Mouse (Mus musculus) adrenal gland, postnatal 36 days (tissue): ENCODE measurements around the gene Frat2. TPM values are rescaled to one million over a fixed set of nuclear protein-coding genes. Genes with fewer than 3 reads are reported as not detected.

ENCODE experiments used
- DNase-seq, 2 experiments: peaks; one replicate each; pipeline ENCODE4 v3.0.0; 2021; ENCODE audit warnings: mixed read lengths in 1 of 2
- total RNA-seq, 2 experiments: library from RNA; stranded (reverse); gene quantifications; 2 replicates each; pipeline ENCODE4 v1.2.3; 2021

Frat2 gene
- total RNA-seq, 2 experiments from 2014 or later: 2.9 to 3.4 TPM

DNA sequence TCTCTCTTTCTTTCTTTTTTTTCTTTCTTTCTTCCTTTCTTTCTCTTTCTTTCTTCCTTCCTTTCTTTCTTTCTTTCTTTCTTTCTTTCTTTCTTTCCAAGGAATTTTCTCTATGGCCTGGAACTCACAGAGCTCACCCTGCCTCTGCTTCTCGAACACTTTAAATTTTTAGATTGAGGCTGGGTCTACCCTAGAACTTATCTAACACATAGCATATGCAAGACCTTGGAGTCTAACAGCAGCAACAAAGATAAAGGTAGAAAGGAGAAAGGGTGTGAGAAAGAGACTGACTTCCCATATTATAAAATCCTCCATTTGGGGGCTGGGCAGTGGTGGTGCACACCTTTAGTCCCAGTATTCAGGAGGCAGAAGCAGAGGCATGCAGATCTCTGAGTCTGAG is 25.3 kb downstream of the Frat2 start:
- DNase-seq: no peak

DNA sequence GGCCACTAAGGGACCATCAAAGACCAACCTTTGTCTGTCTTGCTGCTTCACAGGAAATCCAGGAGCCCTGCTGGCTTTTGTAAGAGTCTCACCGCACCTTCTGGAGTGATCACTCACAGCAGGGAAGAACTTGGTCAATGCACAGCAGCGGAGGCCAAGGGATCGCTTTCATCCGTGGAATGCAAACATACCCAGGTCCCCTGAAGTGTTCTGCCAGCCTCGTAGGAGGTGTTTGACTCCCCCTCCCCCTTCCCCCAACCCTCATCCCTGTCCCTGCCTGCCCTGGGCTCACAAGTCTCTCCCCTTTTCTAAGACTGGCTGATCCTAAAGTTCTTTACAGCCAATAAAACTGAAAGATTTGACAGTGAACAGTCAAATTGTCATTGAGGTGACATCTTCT is 26.5 kb downstream of the Frat2 start:
- DNase-seq: no peak

DNA sequence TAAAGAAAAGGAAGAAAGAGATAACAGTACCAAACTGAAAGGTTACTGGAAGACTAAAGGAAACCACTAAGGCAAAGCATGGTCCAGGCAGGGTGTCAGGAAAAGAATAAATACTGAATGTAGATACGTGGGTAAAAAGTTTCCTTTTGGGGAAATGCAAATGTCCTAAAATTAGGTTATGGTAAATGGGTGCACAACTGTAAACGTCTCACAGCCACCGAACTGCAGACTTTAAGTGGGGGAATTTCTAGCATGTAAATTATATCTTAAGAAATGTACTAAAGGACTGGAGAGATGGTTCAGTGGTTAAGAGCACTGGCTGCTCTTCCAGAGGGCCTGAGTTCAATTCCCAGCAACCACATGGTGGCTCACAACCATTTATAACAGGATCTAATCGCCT is 29.2 kb downstream of the Frat2 start:
- no peak for DNase-seq

DNA sequence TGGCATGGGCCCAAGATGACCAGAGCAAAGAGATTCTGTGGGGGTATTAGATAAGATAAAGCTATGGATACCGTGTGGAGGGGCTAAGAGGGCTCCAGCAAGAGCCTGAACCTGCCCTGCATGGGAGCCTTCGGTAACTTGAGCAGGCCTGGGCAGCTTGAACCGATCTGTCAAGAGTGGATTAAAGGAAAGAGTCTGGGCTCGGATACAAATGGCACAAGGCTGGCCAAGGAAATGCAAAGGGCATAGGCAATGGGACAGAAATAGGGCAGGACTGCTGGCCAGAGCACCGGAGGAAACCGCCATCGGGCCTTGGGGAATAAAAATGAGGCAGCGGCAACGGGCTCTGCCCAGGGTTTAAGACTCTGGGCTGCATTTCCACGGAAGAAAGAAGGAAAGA is 30.6 kb downstream of the Frat2 start:
- peak in 1 of 2 experiments; percentile 42 for DNase-seq

DNA sequence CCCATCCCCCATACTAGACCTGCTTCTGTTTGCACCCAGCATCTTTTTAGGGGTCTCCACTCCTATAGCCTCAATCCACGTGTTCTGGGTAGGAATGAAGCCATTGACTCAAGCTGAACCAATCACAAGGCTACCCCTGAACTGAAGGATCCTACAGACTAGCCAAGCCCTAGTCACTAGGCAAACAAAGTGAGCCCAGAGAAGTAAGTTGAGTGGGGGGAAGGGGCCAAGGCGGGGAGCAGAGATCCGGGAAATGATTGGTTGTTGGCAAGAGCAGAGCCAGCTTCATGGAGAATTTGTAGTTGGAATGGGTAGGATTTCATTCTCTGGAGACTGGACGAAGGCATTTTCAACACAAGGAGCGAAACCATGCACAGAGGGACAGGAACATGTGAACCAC is 31.0 kb downstream of the Frat2 start:
- DNase-seq: peak in 1 of 2 experiments; percentile 31

DNA sequence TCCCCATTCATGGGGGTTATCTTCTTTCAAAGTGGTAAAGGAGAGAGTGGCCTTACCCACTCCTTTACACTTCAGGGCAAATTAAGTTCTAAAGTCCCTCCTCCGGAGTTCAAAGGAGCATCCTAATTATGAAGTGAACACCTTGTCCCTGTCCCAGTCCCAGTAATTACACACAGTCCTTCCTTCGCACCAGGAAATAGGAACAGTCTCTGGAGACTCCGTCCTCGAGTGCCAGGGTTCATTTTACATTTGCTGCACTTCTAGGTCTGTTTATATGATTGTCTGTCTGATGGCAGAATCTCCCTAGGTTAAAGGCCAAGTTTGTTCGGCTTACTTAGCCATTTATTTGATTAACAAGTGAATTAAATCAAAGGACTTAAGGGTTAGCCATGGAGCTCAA is 31.5 kb downstream of the Frat2 start:
- no peak for DNase-seq

DNA sequence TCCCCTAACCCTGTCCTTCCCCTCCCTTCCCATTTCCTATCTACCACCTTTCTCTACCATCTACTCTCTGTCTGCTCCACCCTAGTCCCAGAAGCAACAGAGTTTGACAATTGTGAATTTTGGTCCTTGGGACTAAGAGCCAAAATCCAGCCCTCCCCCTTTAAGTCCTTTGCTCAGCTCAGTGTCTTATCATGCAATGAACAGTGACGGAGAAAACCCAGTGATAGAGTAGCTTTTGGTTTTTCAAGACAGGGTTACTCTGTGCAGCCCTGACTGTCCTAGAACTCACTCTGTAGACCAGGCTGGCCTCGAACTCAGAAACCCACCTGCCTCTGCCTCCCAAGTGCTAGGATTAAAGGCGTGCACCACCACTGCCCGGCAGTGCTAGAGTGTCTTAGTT is 34.6 kb downstream of the Frat2 start:
- DNase-seq: no peak

DNA sequence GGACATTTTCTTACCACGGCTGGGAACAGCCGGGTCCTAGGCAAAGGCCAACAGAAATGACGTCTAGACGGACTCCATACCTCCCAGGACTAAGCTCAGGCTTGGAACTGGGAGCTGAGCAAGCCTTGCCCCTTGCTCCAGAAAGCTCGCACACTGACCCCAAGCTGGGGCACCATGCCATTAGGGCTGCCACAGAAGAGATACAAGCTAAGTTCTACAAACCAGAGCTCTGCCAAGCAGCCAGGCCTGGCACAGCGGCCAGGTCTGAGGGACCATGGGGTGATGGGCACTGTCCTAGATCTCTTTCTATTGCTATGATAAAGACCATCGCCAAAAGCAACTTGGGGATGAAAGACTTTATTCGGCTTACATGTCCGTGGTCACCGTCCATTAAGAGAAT is 35.4 kb downstream of the Frat2 start:
- DNase-seq: peak in 1 of 2 experiments; percentile 66

DNA sequence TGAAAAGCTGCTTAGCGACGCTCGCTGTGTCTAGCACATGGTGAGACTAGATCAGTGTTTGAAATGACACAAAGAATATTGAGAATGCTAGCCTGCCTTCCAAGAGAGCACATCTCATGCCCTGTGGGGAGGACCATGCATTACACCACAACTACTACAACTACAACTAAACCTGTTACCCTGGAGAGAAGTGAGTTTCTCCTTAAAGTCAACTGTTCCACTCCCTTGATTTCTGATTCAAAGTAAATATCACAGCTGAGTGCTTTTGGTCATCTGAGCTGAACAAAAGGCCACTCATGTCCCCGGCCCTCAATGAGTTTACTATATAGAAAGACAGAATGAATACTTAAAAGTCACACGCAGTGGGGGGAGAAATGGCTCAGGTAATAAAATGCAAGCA is 37.9 kb downstream of the Frat2 start:
- DNase-seq: no peak

DNA sequence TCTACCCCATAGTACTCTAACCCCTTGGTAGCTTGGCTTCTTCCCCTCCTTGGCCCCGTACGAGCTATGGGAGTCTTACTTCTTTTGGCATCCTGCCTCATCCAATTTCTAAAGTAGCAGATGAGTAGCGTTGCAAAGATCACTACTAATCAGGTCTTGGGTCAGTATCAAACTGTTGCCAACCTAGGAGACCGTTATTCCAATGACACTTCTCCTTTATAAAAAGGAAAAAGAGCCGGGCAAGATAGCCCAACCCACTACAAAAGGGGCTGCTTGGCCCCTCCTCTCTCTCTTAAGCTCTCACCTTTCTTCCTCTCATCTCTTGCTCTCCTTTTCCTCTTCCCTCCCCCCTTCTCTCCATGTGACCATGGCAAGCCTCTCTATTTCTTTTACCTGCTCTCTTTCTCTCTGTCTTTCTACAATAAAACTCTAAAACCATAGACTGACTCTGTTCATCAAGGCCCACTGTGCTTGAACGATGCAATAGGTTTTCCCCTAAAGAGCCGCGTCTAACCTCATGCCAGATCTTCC is 39.8 kb downstream of the Frat2 start:
- no peak for DNase-seq

DNA sequence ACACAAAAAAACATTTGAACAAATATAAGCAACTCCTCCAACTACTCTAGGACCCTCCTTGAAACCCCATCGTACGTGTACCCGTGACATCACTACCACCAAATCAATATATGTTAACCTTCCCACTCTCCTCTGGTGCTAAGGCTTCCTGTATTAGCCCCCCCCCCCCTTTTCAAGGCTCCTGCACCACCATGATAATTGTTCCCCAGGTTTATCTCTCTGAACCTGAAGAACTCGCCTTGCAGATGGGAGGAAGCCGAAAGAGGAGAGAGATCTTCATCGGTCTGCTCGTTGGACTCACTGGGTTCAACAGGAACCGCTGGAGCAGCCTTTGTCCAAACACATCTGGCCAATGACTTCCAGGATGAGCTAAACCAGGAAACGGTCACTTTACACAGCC is 40.4 kb downstream of the Frat2 start:
- DNase-seq: no peak

DNA sequence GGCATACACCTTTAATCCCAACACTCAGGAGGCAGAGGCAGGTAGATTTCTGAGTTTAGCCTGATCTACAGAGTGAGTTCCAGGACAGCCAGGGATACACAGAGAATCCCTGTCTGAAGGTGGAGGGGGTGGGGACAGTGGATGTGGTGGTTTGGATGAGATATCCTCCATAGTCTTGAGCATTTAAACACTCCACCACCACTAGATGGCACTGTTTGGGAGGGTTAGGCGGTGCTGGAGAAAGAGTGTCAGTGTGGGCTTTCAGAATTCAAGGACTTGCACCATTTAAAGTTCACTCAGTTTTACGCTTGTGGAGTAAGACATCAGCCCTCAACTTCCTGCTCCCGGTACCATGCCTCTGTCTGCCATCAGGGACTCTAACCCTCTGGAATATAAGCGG is 42.1 kb downstream of the Frat2 start:
- no peak for DNase-seq

DNA sequence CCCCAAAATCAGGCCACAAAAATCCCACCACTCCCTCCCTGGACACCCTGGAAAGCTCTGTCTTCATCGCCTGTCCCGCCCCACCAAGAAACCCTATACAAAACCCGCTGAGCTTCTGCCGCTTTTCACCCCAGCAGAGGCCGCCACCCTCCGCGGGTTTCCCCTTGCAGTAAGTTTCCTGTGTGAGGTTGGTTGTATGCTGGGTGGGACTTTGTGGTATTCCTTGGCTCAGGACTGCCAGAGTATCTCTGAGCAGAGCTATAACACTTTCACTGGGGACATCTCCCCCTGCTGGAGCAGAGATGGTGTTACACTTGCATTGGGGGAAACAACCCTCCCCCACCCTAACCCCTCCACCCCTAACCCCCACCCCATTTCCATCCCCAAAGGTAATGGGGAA is 44.6 kb downstream of the Frat2 start:
- no peak for DNase-seq

DNA sequence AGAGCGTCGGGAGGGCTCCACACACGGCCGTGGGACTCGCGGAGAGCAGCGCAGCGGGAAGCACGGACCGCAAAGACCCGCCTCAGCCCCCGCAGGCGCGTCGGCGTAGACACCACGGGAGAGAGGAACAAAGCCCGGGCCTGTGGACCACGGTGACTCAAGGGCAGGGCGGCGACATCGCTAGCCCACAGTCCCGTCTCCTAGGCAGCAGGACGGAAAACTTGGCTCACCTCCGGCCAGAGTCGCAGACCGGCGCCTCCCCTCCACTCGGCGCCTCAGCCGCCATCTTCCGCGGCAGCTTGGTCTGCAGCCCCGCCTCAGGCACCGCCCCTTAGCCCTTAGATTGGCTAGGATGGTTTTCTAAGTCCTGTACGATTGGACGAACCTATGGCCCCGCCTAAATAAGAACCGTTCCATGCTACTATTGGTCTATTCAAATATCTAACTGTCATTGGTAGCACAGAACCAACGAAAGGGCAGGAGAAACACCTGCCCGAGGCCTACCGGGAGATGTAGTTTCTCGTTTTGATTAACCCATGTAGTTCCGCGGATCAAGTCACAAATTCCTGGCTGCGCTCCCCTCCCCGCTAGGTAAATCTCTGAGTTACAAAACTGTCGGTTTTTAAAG is 46.1 kb downstream of the Frat2 start, which contains the start of gene Arhgap19:
Arhgap19 (minus strand) TSS at position 306 of the 628 bp plus-strand sequence.
- peak; percentile 92 to 95 for DNase-seq

DNA sequence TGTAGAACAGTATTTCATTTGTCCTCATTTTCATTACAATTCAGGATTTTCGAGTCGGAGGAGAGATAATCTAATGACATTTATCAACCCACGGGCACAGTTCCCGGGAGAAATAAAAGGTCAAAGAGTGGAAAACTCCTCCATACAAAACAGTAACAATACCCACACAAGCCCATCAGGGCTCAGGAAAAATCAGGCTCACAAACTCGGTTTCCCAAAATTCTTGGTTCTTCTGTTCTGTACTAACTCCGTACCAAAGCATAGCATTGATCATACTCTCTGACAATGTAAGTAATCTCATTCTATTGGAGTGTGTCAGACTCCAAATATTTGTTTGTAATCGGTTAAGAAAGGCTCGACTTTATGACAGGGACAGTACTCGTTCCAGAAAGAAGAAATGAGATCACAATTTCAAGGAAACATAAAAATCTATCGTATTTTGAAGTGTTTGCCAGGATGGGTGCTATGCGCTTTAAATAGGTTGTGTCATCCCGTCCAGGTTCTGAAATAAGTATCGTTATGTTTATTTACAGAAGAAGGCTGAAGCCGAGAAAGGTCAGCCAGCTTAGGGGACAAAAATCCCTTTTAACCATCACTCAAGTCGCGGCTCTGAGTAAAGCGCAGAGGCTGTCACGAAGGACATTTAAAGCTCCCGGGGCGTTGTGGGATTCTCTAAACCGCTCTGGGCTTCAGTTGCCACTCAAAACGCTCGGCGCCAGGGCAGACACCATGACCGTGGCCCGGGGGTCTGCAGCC is 46.8 kb downstream of the Frat2 start:
- DNase-seq: peak in 1 of 2 experiments; percentile 18

DNA sequence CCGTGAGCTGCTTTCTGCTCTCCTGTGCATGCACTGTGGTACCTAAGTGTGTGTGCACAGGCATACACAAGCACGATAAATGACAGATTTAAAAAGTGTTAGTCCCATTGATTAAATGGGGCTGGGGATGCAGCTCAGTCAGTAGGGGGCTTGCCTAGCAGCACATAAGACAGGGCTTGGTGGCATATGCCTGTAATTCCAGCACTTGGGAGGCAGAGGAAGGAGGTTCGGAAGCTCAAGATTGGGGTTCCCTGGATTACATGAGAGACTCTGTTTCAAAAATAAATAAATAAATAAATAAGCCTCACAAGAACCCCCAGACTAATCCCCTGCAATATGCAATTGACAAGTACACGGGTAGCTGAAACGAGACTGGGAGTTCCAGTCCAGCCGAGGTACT is 47.5 kb downstream of the Frat2 start:
- DNase-seq: no peak

DNA sequence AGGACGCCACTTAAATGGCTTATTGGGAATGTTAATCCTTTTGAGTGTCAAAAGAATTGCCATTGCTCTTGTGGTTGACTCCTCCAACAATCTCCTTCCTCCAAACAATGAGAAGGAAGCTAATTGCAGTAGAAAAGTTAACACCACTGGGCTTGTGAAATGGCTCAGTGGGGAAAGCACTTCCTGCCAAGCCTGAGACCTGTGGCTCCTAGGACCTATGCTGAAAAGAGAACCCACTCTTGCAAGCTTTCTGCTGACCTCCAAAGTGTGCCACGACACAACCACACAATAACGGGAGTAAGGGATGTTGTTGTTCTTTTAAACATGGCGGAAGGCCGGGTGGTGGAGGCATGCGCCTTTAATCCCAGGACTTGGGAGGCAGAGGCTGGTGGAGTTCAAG is 50.4 kb downstream of the Frat2 start:
- no peak for DNase-seq

DNA sequence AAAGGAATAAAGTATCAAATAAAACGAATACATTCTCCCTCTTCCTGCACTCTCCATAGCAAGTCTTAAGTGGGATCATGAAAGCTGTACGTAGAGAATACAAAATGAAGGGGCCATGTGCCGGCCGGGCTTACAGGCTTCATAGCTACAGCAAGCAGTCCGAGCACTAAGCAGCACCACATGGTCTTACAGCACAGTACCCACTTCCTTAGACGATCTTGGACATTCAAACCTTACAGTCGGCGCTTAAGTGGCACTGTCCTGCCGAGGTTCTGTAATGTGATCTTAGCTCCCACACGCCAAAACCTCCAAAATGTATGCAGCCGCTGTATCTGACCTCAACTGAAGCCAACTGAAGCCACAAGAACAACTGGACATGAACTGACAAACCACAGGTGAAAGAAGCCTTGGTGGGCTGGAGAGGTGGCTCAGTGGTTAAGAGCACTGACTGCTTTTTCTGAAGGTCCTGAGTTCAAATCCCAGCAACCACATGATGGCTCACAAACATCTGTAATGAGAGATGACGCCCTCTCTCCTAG is 51.1 kb downstream of the Frat2 start:
- no peak for DNase-seq

DNA sequence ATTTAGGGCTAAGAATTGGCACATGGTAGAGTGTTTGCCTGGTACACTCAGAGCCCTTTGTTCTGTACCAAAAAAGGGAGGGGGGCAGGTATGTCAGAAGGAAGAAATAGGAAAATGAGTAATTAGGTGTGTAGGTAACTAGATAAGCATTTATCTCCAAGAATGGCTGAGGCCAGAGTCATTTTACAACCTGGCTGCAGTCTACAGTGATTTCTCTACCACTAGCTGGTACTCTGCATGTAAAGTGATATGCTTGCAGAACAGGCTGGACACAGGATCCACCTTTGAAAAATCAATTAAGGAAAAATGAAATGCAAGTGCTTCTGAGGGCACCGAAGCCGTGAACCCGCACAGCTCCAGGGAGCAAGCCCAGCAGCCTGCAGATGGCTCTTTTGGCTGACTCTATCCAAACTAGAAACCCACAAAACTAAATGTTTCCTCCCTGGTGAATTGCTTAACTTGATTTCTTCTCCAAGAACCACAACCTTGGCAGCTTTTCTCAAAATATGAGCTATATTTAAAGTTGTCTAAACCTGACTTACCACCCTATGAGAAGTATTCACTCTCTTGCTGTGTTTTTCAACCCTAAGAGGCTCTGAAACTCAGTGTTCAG is 51.7 kb downstream of the Frat2 start:
- DNase-seq: no peak
